Mouse (Mus musculus) stomach, postnatal 0 days (tissue): ENCODE results near the gene Rnf167. TPM values are rescaled to one million over a fixed set of nuclear protein-coding genes. Genes with fewer than 3 reads are reported as not detected.
A peak's percentile ranks its signal among the peaks of the same experiment; 100 is the strongest.

Source experiments
- ATAC-seq: fragments of 200-750 bp; cut with Nextera tagmentation; 2 replicates; pipeline ENCODE4 v1.8.0; 2017; ENCODE audit not compliant: low FRiP score, low TSS enrichment
- DNase-seq: peaks from one replicate; pipeline ENCODE4 v3.0.0-alpha.2; 2016; ENCODE audit warnings: low spot score
- H3K27ac ChIP-seq: fragments of 300-500 bp; sonication (generic); replicated peaks from 2 replicates; pipeline ENCODE4 v1.5.1; 2014; ENCODE audit warnings: mild to moderate bottlenecking, control low read depth
- H3K27me3 ChIP-seq: fragments of 300-500 bp; sonication (generic); 2 replicates; pipeline ENCODE4 v1.6.1; 2014; ENCODE audit warnings: low read length; ENCODE audit not compliant: control insufficient read depth, insufficient read depth
- H3K36me3 ChIP-seq: fragments of 300-500 bp; sonication (generic); 2 replicates; pipeline ENCODE4 v1.6.1; 2014; ENCODE audit warnings: low read length, mixed read lengths; ENCODE audit not compliant: control insufficient read depth, insufficient read depth
- H3K4me1 ChIP-seq: fragments of 300-500 bp; sonication (generic); replicated peaks from 2 replicates; pipeline ENCODE4 v1.6.1; 2014; ENCODE audit warnings: antibody characterized with exemption; ENCODE audit not compliant: control insufficient read depth, insufficient read depth
- H3K4me2 ChIP-seq: fragments of 300-500 bp; sonication (generic); replicated peaks from 2 replicates; pipeline ENCODE4 v1.6.1; 2014; ENCODE audit warnings: low read depth, mild to moderate bottlenecking, control low read depth, moderate library complexity
- H3K4me3 ChIP-seq: fragments of 300-500 bp; sonication (generic); 2 replicates; pipeline ENCODE4 v1.5.1; 2014; ENCODE audit warnings: low read depth, low read length, control low read depth
- H3K9ac ChIP-seq: fragments of 300-500 bp; sonication (generic); 2 replicates; pipeline ENCODE4 v1.6.1; 2014; ENCODE audit warnings: mild to moderate bottlenecking, low read length, control low read depth, mixed read lengths
- H3K9me3 ChIP-seq: fragments of 300-500 bp; sonication (generic); 2 replicates; pipeline ENCODE4 v1.6.1; 2016; ENCODE audit warnings: low read length; ENCODE audit not compliant: control insufficient read depth
- CTCF ChIP-seq: IDR thresholded peaks from 2 replicates; pipeline ENCODE4 v1.5.1; 2016; ENCODE audit warnings: antibody characterized with exemption, low read depth, mild to moderate bottlenecking, moderate library complexity
- EP300 ChIP-seq: optimal IDR thresholded peaks from 2 replicates; pipeline ENCODE3; 2016; ENCODE audit warnings: antibody characterized with exemption
- WGBS: fragments of 180-500 bp; shearing (Covaris S2); extraction: QIAGEN DNeasy Blood & Tissue Kit; methylation state at CpG from one replicate; pipeline ENCODE4 v1.1.7; 2014; 5-methylcytosine and 5-hydroxymethylcytosine counted together
- polyA plus RNA-seq: library from polyadenylated mRNA; unstranded; fragments of >200 nt; fragmentation: Nextera tagmentation; extraction: Ambion mirVana; gene quantifications from 2 replicates; pipeline ENCODE4 v1.2.1, GENCODE M21; 2015

Gene Rnf167
- polyA plus RNA-seq, 1 experiment from 2014 or later: 62.8 TPM

- H3K9me3 ChIP-seq: no peaks in the 10 kb centered on the region
- H3K4me2 ChIP-seq: peak within 1 kb of the TSS; percentile 75
- H3K4me3 ChIP-seq: peak within 1 kb of the TSS; percentile 93
- peaks cover 8% of the 10 kb centered on the region for H3K4me1 ChIP-seq
- no peaks in the 10 kb centered on the region for H3K27me3 ChIP-seq
- no peak for TF ChIP-seq EP300
- no peak for TF ChIP-seq CTCF
- peak within 1 kb of the TSS; percentile 94 for H3K9ac ChIP-seq
- 2% methylated on average over 69 of the region's 69 CpGs for WGBS
- H3K27ac ChIP-seq: peak within 1 kb of the TSS; percentile 96
- H3K36me3 ChIP-seq: peaks cover 9% of the 10 kb centered on the region
- peak; percentile 95 for ATAC-seq
- DNase-seq: peak; percentile 94
Observed at GRCm38 (mm10) chr11:70699722-70700556, 52.9 kb downstream of the Rnf167 start, which contains the start of the genes Inca1 and Kif1c. TSS of gene Inca1 (minus strand) at chr11:70700155. TSS of gene Kif1c (plus strand) at chr11:70700548.

- Histone ChIP-seq H3K27ac (peak overlapping the region; percentile 96), H3K9ac (peak overlapping the region; percentile 94), H3K4me1 (peaks cover 8% of the 10 kb centered on the region), H3K27me3 (no peaks in the 10 kb centered on the region), H3K36me3 (peaks cover 16% of the 10 kb centered on the region), H3K9me3 (no peaks in the 10 kb centered on the region), H3K4me2 (peak overlapping the region; percentile 75), H3K4me3 (peak overlapping the region; percentile 93)
- DNase-seq (peak; percentile 85), ATAC-seq (peak; percentile 69)
- under 1% methylated on average over 34 of the region's 34 CpGs for WGBS
- TF ChIP-seq CTCF (no peak), EP300 (no peak)
Observed at GRCm38 (mm10) chr11:70700613-70701012, 53.6 kb downstream of the Rnf167 start.

Other genes starting within 250 kb of the Rnf167 start
- 10.4 and 10.8 TPM in 2 replicates for gene Pelp1, start 237.2 kb upstream of the Rnf167 start, polyA plus RNA-seq
- 9.0 and 9.5 TPM in 2 replicates for gene Arrb2, start 214.6 kb upstream of the Rnf167 start, polyA plus RNA-seq
- 27.4 and 28.6 TPM in 2 replicates for gene Med11, start 195.3 kb upstream of the Rnf167 start, polyA plus RNA-seq
- 0.62 and 0.86 TPM in 2 replicates for gene Zmynd15, start 187.8 kb upstream of the Rnf167 start, polyA plus RNA-seq
- 15.8 and 18.1 TPM in 2 replicates for gene Cxcl16, start 187.3 kb upstream of the Rnf167 start, polyA plus RNA-seq
- 91.8 and 104 TPM in 2 replicates for gene Tm4sf5, start 142.0 kb upstream of the Rnf167 start, polyA plus RNA-seq
- 0.15 and 0.36 TPM in 2 replicates for gene Vmo1, start 132.6 kb upstream of the Rnf167 start, polyA plus RNA-seq
- gene Gltpd2, start 128.0 kb upstream of the Rnf167 start, polyA plus RNA-seq: 0.32 and 0.40 TPM in 2 replicates
- gene Psmb6, start 121.9 kb upstream of the Rnf167 start, polyA plus RNA-seq: 516 and 537 TPM in 2 replicates
- gene Gm40193, start 114.3 kb upstream of the Rnf167 start, polyA plus RNA-seq: not detected in 2 replicates
- 16.2 and 17.7 TPM in 2 replicates for gene Pld2, start 107.2 kb upstream of the Rnf167 start, polyA plus RNA-seq
- 8.5 and 10.2 TPM in 2 replicates for gene Mink1, start 84.4 kb upstream of the Rnf167 start, polyA plus RNA-seq
- gene 4930544D05Rik, start 31.4 kb upstream of the Rnf167 start, polyA plus RNA-seq: not detected in 2 replicates
- not detected in 2 replicates for gene Chrne, start 28.0 kb upstream of the Rnf167 start, polyA plus RNA-seq
- gene Gp1ba, start 8.1 kb upstream of the Rnf167 start, polyA plus RNA-seq: 0.06 and 0.07 TPM in 2 replicates
- gene Slc25a11, start 244 bp downstream of the Rnf167 start, polyA plus RNA-seq: 120 and 121 TPM in 2 replicates
- gene Pfn1, start 7.4 kb downstream of the Rnf167 start, polyA plus RNA-seq: 1,446 and 1,550 TPM in 2 replicates
- gene Eno3, start 10.0 kb downstream of the Rnf167 start, polyA plus RNA-seq: 9.6 and 10.8 TPM in 2 replicates
- 77.7 and 79.4 TPM in 2 replicates for gene Spag7, start 22.2 kb downstream of the Rnf167 start, polyA plus RNA-seq
- 6.5 and 7.9 TPM in 2 replicates for gene Camta2, start 40.9 kb downstream of the Rnf167 start, polyA plus RNA-seq
- gene Inca1, start 52.9 kb downstream of the Rnf167 start, polyA plus RNA-seq: 1.6 and 2.1 TPM in 2 replicates
- 4.7 TPM in 2 replicates for gene Kif1c, start 53.3 kb downstream of the Rnf167 start, polyA plus RNA-seq
- 3.4 and 3.8 TPM in 2 replicates for gene Zfp3, start 117.0 kb downstream of the Rnf167 start, polyA plus RNA-seq
- 0.57 and 0.63 TPM in 2 replicates for gene Scimp, start 165.4 kb downstream of the Rnf167 start, polyA plus RNA-seq
- gene Rabep1, start 197.5 kb downstream of the Rnf167 start, polyA plus RNA-seq: 15.1 and 17.5 TPM in 2 replicates